Mouse (Mus musculus) heart, adult 2 months (tissue): ENCODE results near the gene Wdr31.

Experiments
- CTCF ChIP-seq: fragments of 200-600 bp; IDR thresholded peaks from 2 replicates; pipeline ENCODE4 v1.8.1; 2022; ENCODE audit warnings: antibody characterized with exemption, mild to moderate bottlenecking, moderate library complexity
- POLR2A ChIP-seq: fragments of 200-500 bp; IDR thresholded peaks from 2 replicates; pipeline ENCODE4 v1.6.1; 2011; ENCODE audit warnings: mild to moderate bottlenecking, low read depth, low read length, control low read depth; ENCODE audit not compliant: insufficient read depth

DNA sequence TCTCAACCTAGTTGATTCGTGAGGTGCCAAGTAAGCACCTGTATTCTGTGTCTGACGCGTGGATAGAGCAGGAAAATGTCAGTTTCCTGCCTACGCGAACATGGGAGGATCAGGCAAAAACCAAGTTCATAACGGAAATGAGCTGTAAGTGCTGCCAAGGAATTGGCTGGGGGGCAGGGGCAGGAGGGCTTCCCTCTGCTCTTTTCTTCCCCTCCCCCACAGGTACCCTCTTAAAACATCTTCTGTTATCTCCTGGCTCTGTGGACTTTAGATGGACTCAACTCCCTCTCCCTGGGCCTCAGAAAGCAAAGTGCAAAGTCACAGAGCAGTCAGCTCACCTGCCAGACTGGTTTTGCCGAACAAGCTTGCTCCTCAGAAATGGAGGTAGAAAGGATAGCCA is 32.3 kb upstream of the Wdr31 start:
- TF ChIP-seq POLR2A = no peak
- no peak for TF ChIP-seq CTCF
